Mouse (Mus musculus): ENCODE data around the gene Barhl1.

The Barhl1 gene

GRCm38 (mm10) chr2:28916513-28916865, at the start of gene Barhl1:
Gene Barhl1, minus strand, starts transcription at chr2:28916668.
- DNase-seq (ENCODE audit: low read depth, low spot score): no peak

- DNase-seq (ENCODE audit: low read depth, low spot score): no peak
Measured at GRCm38 (mm10) chr2:28963565-28963964, 47.1 kb upstream of the Barhl1 start.

- no peak for DNase-seq (ENCODE audit: low read depth, low spot score)
Measured at GRCm38 (mm10) chr2:28961636-28962035, 45.2 kb upstream of the Barhl1 start.

- DNase-seq (ENCODE audit: low read depth, low spot score): no peak
Measured at GRCm38 (mm10) chr2:28961024-28961585, 44.6 kb upstream of the Barhl1 start.

GRCm38 (mm10) chr2:28956874-28957273, 40.4 kb upstream of the Barhl1 start:
- DNase-seq (ENCODE audit: low read depth, low spot score): no peak

GRCm38 (mm10) chr2:28954595-28954994, 38.1 kb upstream of the Barhl1 start:
- no peak for DNase-seq (ENCODE audit: low read depth, low spot score)

- peak; percentile 24 for DNase-seq (ENCODE audit: low read depth, low spot score)
Measured at GRCm38 (mm10) chr2:28952981-28953380, 36.5 kb upstream of the Barhl1 start.

- DNase-seq (ENCODE audit: low read depth, low spot score): no peak
Measured at GRCm38 (mm10) chr2:28946312-28946711, 29.8 kb upstream of the Barhl1 start.

GRCm38 (mm10) chr2:28945388-28945787, 28.9 kb upstream of the Barhl1 start:
- DNase-seq (ENCODE audit: low read depth, low spot score): no peak

GRCm38 (mm10) chr2:28943666-28944516, 27.4 kb upstream of the Barhl1 start:
- no peak for DNase-seq (ENCODE audit: low read depth, low spot score)

GRCm38 (mm10) chr2:28938997-28939396, 22.5 kb upstream of the Barhl1 start:
- no peak for DNase-seq (ENCODE audit: low read depth, low spot score)

- DNase-seq (ENCODE audit: low read depth, low spot score): no peak
Measured at GRCm38 (mm10) chr2:28930571-28930970, 14.1 kb upstream of the Barhl1 start.

- DNase-seq (ENCODE audit: low read depth, low spot score): no peak
Measured at GRCm38 (mm10) chr2:28923912-28924311, 7.4 kb upstream of the Barhl1 start.

- no peak for DNase-seq (ENCODE audit: low read depth, low spot score)
Measured at GRCm38 (mm10) chr2:28919001-28919400, 2.5 kb upstream of the Barhl1 start.

- no peak for DNase-seq (ENCODE audit: low read depth, low spot score)
Measured at GRCm38 (mm10) chr2:28917518-28918361, 1.3 kb upstream of the Barhl1 start.

- no peak for DNase-seq (ENCODE audit: low read depth, low spot score)
Measured at GRCm38 (mm10) chr2:28917156-28917517, 669 bp upstream of the Barhl1 start.

GRCm38 (mm10) chr2:28915768-28916512, 528 bp downstream of the Barhl1 start:
- DNase-seq (ENCODE audit: low read depth, low spot score): peak; percentile 66

GRCm38 (mm10) chr2:28915104-28915738, 1.2 kb downstream of the Barhl1 start:
- DNase-seq (ENCODE audit: low read depth, low spot score): no peak

- no peak for DNase-seq (ENCODE audit: low read depth, low spot score)
Measured at GRCm38 (mm10) chr2:28914121-28914520, 2.3 kb downstream of the Barhl1 start.

GRCm38 (mm10) chr2:28912961-28913360, 3.5 kb downstream of the Barhl1 start:
- DNase-seq (ENCODE audit: low read depth, low spot score): no peak

- DNase-seq (ENCODE audit: low read depth, low spot score): no peak
Measured at GRCm38 (mm10) chr2:28912039-28912700, 4.3 kb downstream of the Barhl1 start.
